In the genomic region with DNA sequence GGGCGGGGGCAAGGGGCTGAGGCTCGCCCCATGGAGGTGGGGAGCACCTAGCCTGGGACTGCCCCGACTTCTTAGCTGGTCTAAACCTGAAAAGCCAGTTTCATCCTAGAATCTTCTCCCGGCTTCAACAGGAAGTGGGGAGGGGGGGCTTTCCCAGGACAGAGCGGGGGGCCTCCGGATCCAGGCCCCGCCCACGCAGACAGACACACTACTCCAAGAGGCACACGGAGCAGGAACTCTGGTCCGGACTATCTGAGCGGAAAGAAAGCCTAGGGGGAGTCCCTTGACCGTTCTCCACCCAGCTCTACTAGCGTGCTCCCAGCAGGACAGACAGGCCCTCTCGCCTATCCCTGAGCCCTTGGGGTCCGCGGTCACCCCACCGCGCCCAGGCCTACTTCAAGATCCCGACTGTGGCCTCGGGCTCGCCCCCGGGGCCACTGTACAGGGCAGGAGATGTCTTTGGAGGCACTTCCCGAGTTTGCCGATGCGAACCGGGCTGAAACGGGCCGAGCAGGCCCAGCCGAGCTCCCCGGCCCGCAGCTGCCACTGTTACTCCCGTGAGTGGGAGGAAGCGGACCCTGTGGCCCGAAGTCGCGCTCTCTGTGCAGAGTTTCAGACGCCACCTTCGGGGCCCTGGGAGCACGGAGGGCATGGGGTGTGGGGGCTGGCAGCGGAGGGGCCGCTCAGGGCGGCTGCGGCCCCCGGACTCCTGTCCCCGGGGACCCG, we compare ENCODE assay signal across 8 mouse cellular contexts. TPM values are rescaled to one million over a fixed set of nuclear protein-coding genes. Genes with fewer than 3 reads are reported as not detected.
DNase-seq lines count a peak whose midpoint lies in the region; ATAC-seq lines count a peak whose summit lies in the region.

No protein-coding gene starts in this region.

- H3K4me2 ChIP-seq in intestine, embryonic 15.5 days (replicated peaks), result peak overlapping the region; percentile 82
- peak overlapping the region; percentile 68 for H3K4me2 ChIP-seq in lung, embryonic 16.5 days (ENCODE audit: low read depth, low read length)

- H3K9ac ChIP-seq in intestine, embryonic 15.5 days, result peak overlapping the region; percentile 94
- peak overlapping the region; percentile 95 for H3K9ac ChIP-seq in lung, embryonic 16.5 days (ENCODE audit: low read length)

- intact Hi-C loops in gastrocnemius, postnatal 36 days (cut with DNase I), result no loop called here

- H3K9me3 ChIP-seq in intestine, embryonic 15.5 days, result no peaks in the 10 kb centered on the region
- no peaks in the 10 kb centered on the region for H3K9me3 ChIP-seq in lung, embryonic 16.5 days (ENCODE audit: control insufficient read depth, low read length)

- WGBS in intestine, embryonic 15.5 days, result 0% methylated on average over 46 of the region's 46 CpGs
- under 1% methylated on average over 45 of the region's 46 CpGs for WGBS in lung, embryonic 16.5 days

- peak; percentile 74 for ATAC-seq in intestine, embryonic 15.5 days
- ATAC-seq in lung, embryonic 16.5 days (ENCODE audit: low read depth), result peak; percentile 66
- ATAC-seq in frontal cortex, adult (ENCODE audit: low TSS enrichment), result no peak

- H3K4me1 ChIP-seq in intestine, embryonic 15.5 days (replicated peaks), result peaks cover 67% of the 10 kb centered on the region
- peaks cover 49% of the 10 kb centered on the region for H3K4me1 ChIP-seq in lung, embryonic 16.5 days (replicated peaks; ENCODE audit: control insufficient read depth, insufficient read depth, low read length)

- peak; percentile 6 for DNase-seq in right cerebral cortex, postnatal 25 days
- DNase-seq in right cerebral cortex, adult 18-20 months, result no peak
- peak; percentile 61 to 70 for DNase-seq in cerebellum, postnatal 10 days
- peak; percentile 51 to 60 for DNase-seq in gastrocnemius, postnatal 36 days
- peak; percentile 61 for DNase-seq in skeletal muscle tissue, adult 2 months (ENCODE audit: low read depth, low spot score)

- H3K27ac ChIP-seq in intestine, embryonic 15.5 days, result peak overlapping the region; percentile 98
- H3K27ac ChIP-seq in lung, embryonic 16.5 days (ENCODE audit: low read length), result peak overlapping the region; percentile 96

- no peaks in the 10 kb centered on the region for H3K36me3 ChIP-seq in intestine, embryonic 15.5 days
- no peaks in the 10 kb centered on the region for H3K36me3 ChIP-seq in lung, embryonic 16.5 days (ENCODE audit: control insufficient read depth, insufficient read depth, low read length)

- no peaks in the 10 kb centered on the region for H3K27me3 ChIP-seq in intestine, embryonic 15.5 days (replicated peaks)
- H3K27me3 ChIP-seq in lung, embryonic 16.5 days (ENCODE audit: control insufficient read depth, insufficient read depth, low read depth, low read length), result no peaks in the 10 kb centered on the region

- H3K4me3 ChIP-seq in intestine, embryonic 15.5 days (replicated peaks), result peak overlapping the region; percentile 91
- H3K4me3 ChIP-seq in lung, embryonic 16.5 days (ENCODE audit: low read length), result peak overlapping the region; percentile 89

RNA-seq across cellular contexts. Expression of a gene that starts 0.7 kb away (rescaled TPM):
- total RNA-seq in gastrocnemius, postnatal 36 days (2021), result 10 to 100 TPM; 15.6 to 19.5 TPM
- polyA plus RNA-seq in intestine, embryonic 15.5 days (2015; fragmentation: Nextera tagmentation; extraction: Ambion mirVana), result 52.8 and 53.5 TPM in 2 replicates
- polyA plus RNA-seq in lung, embryonic 16.5 days (2015; fragmentation: Nextera tagmentation; extraction: Ambion mirVana), result 70.9 and 71.2 TPM in 2 replicates

RNA-seq across cellular contexts. Expression of a gene that starts 4.9 kb away (rescaled TPM):
- total RNA-seq in gastrocnemius, postnatal 36 days (2021), result 1 to 10 TPM; 4.5 to 5.0 TPM
- polyA plus RNA-seq in intestine, embryonic 15.5 days (2015; fragmentation: Nextera tagmentation; extraction: Ambion mirVana), result 30.8 and 36.6 TPM in 2 replicates
- polyA plus RNA-seq in lung, embryonic 16.5 days (2015; fragmentation: Nextera tagmentation; extraction: Ambion mirVana), result 35.9 and 37.9 TPM in 2 replicates

RNA-seq across cellular contexts. Expression of a gene that starts 16.2 kb away (rescaled TPM):
- total RNA-seq in gastrocnemius, postnatal 36 days (2021), result 10 to 100 TPM in 1 of 2 experiments, 1 to 10 TPM in 1; 9.8 to 10.7 TPM
- 45.1 and 49.1 TPM in 2 replicates for polyA plus RNA-seq in intestine, embryonic 15.5 days (2015; fragmentation: Nextera tagmentation; extraction: Ambion mirVana)
- polyA plus RNA-seq in lung, embryonic 16.5 days (2015; fragmentation: Nextera tagmentation; extraction: Ambion mirVana), result 49.2 and 52.1 TPM in 2 replicates

RNA-seq across cellular contexts. Expression of a gene that starts 21.3 kb away (rescaled TPM):
- total RNA-seq in gastrocnemius, postnatal 36 days (2021), result not detected
- polyA plus RNA-seq in intestine, embryonic 15.5 days (2015; fragmentation: Nextera tagmentation; extraction: Ambion mirVana), result 0.09 and 0.11 TPM in 2 replicates
- polyA plus RNA-seq in lung, embryonic 16.5 days (2015; fragmentation: Nextera tagmentation; extraction: Ambion mirVana), result 0.06 and 0.23 TPM in 2 replicates

RNA-seq across cellular contexts. Expression of a gene that starts 46.1 kb away (rescaled TPM):
- 10 to 100 TPM; 20.2 to 26.1 TPM for total RNA-seq in gastrocnemius, postnatal 36 days (2021)
- 29.4 and 33.6 TPM in 2 replicates for polyA plus RNA-seq in intestine, embryonic 15.5 days (2015; fragmentation: Nextera tagmentation; extraction: Ambion mirVana)
- polyA plus RNA-seq in lung, embryonic 16.5 days (2015; fragmentation: Nextera tagmentation; extraction: Ambion mirVana), result 45.2 and 46.2 TPM in 2 replicates
